Mouse (Mus musculus) cortical plate, adult 2 months (tissue): ENCODE measurements around the gene Ino80e. TPM values are rescaled to one million over a fixed set of nuclear protein-coding genes. Genes with fewer than 3 reads are reported as not detected.
A peak's percentile ranks its signal among the peaks of the same experiment; 100 is the strongest.

Source experiments
- H3K27ac ChIP-seq: fragments of 200-500 bp; 2 replicates; pipeline ENCODE4 v1.5.1; 2012; ENCODE audit warnings: low read length, control low read depth, inconsistent platforms; ENCODE audit not compliant: insufficient read depth
- H3K4me1 ChIP-seq: fragments of 200-500 bp; 2 replicates; pipeline ENCODE4 v1.6.1; 2011; ENCODE audit warnings: low read length; ENCODE audit not compliant: control insufficient read depth, insufficient read depth
- H3K4me3 ChIP-seq: fragments of 200-500 bp; 2 replicates; pipeline ENCODE4 v1.5.1; 2011; ENCODE audit warnings: mild to moderate bottlenecking, low read length, control low read depth; ENCODE audit not compliant: insufficient read depth
- CTCF ChIP-seq: fragments of 200-500 bp; IDR thresholded peaks from 2 replicates; pipeline ENCODE4 v1.5.1; 2011; ENCODE audit warnings: mild to moderate bottlenecking, control low read depth, low read length; ENCODE audit not compliant: insufficient read depth; ENCODE audit errors: extremely low read depth
- POLR2A ChIP-seq: fragments of 200-500 bp; IDR thresholded peaks from 2 replicates; pipeline ENCODE4 v1.6.1; 2011; ENCODE audit warnings: mild to moderate bottlenecking, low read length, control low read depth; ENCODE audit not compliant: insufficient read depth; ENCODE audit errors: extremely low read depth
- polyA plus RNA-seq: library from polyadenylated mRNA; depleted of rRNA; stranded (reverse); fragments of >200 nt; gene quantifications from 2 replicates; pipeline ENCODE4 v1.2.3, GENCODE M21; 2012

Ino80e gene
- polyA plus RNA-seq, 1 experiment = 59.3 TPM

- TF ChIP-seq CTCF (no peak), POLR2A (no peak)
- H3K27ac ChIP-seq = 0 out of 2 replicates have a peak overlapping the region, but pooled peaks have one; percentile 3
- peak overlapping the region; percentile 76 for H3K4me3 ChIP-seq
Observed at GRCm38 (mm10) chr7:126883731-126884181, 21.6 kb upstream of the Ino80e start.

GRCm38 (mm10) chr7:126881040-126881439 lies 18.9 kb upstream of the Ino80e start:
- no peak overlapping the region; the same call in 1 of the 2 replicates for H3K4me3 ChIP-seq
- TF ChIP-seq CTCF = no peak
- TF ChIP-seq POLR2A = no peak
- no peak overlapping the region for H3K27ac ChIP-seq
- peaks cover 9% of the 10 kb centered on the region for H3K4me1 ChIP-seq

More at GRCm38 (mm10) chr7:126883731-126884181, 21.6 kb upstream of the Ino80e start:
- peaks cover 9% of the 10 kb centered on the region for H3K4me1 ChIP-seq

DNA sequence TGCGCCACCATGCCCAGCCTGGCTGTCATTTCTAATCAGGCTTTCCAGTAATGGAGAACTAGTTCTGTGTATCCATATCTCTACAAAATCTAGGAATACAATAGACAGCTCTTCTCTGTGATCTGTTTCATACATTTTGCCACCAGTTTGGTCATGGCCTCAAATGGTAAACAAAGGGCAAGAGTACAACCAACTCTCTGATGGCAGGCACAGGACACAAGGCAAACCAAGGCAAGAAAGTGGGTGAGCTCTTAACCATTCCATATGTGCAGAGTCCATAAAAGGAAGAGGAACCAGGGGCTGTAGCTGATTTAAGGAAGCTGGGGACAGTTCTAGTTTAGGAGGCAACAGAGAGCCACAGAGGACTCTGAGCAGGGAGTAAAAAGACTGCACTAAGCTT lies 15.1 kb upstream of the Ino80e start:
- Histone ChIP-seq H3K27ac (no peak overlapping the region), H3K4me1 (peaks cover 9% of the 10 kb centered on the region), H3K4me3 (no peak overlapping the region)
- TF ChIP-seq CTCF (no peak), POLR2A (no peak)

- no peak for TF ChIP-seq CTCF
- no peak for TF ChIP-seq POLR2A
- Histone ChIP-seq H3K27ac (no peak overlapping the region), H3K4me1 (no peaks in the 10 kb centered on the region), H3K4me3 (no peak overlapping the region)
Observed at GRCm38 (mm10) chr7:126870520-126870891, 8.3 kb upstream of the Ino80e start.

- Histone ChIP-seq H3K4me3 (no peak overlapping the region), H3K4me1 (no peaks in the 10 kb centered on the region), H3K27ac (no peak overlapping the region)
- TF ChIP-seq CTCF (no peak), POLR2A (no peak)
Observed at GRCm38 (mm10) chr7:126869780-126870519, 7.8 kb upstream of the Ino80e start.

- TF ChIP-seq POLR2A = no peak
- TF ChIP-seq CTCF = no peak
- Histone ChIP-seq H3K4me1 (peaks cover 2% of the 10 kb centered on the region), H3K4me3 (no peak overlapping the region), H3K27ac (no peak overlapping the region)
Observed at GRCm38 (mm10) chr7:126868003-126868402, 5.8 kb upstream of the Ino80e start.

DNA sequence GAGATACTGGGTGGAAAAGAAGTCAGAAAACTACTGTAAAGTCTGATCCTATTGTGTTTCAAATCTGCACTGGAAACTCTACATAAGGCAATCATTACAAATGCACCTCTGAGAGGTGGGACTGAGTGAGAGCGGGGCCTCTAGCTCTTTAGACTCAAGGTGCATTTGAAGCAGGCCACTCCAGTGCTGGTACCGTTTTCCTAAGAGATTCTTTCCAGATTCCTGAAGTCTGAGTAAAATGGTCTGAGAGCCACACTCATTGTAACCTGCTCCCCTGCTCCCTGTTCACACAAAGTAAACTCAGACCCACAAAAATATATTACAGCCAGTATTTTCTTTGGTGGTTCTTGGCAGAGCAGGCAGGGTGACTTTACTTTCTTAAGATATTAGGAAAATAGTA lies 5.4 kb upstream of the Ino80e start:
- no peak for TF ChIP-seq POLR2A
- no peak for TF ChIP-seq CTCF
- Histone ChIP-seq H3K27ac (no peak overlapping the region), H3K4me3 (no peak overlapping the region), H3K4me1 (peaks cover 2% of the 10 kb centered on the region)

- Histone ChIP-seq H3K4me3 (peak overlapping the region; percentile 41; the same call in 1 of the 2 replicates), H3K27ac (no peak overlapping the region), H3K4me1 (peaks cover 4% of the 10 kb centered on the region)
- TF ChIP-seq POLR2A (0 out of 2 replicates have a peak, but pooled peaks have one; percentile 9), CTCF (no peak)
Observed at GRCm38 (mm10) chr7:126863791-126864190, 1.6 kb upstream of the Ino80e start.

- peak within 1 kb of the TSS; percentile 41 for H3K4me3 ChIP-seq
- TF ChIP-seq POLR2A (peak; percentile 81), CTCF (no peak)
- peaks cover 4% of the 10 kb centered on the region for H3K4me1 ChIP-seq
- peak within 1 kb of the TSS; percentile 46 for H3K27ac ChIP-seq
Observed at GRCm38 (mm10) chr7:126861429-126862130, 597 bp downstream of the Ino80e start, which contains the start of gene Hirip3. TSS of gene Hirip3 (plus strand) at chr7:126861972.
